Mouse (Mus musculus) thymus, adult 2 months (tissue): ENCODE results near the gene Irf5. TPM values are rescaled to one million over a fixed set of nuclear protein-coding genes. Genes with fewer than 3 reads are reported as not detected.

ENCODE experiments used
- DNase-seq: peaks from one replicate; pipeline ENCODE4 v3.0.0; 2021
- H3K27ac ChIP-seq: fragments of 200-500 bp; 2 replicates; pipeline ENCODE4 v1.5.1; 2012; ENCODE audit warnings: low read length, control low read depth; ENCODE audit not compliant: control insufficient read depth, insufficient read depth
- H3K27me3 ChIP-seq: fragments of 200-500 bp; 2 replicates; pipeline ENCODE4 v1.6.1; 2012; ENCODE audit warnings: mild to moderate bottlenecking, low read length, moderate library complexity, mixed read lengths; ENCODE audit not compliant: control insufficient read depth, insufficient read depth
- H3K36me3 ChIP-seq: fragments of 200-500 bp; 2 replicates; pipeline ENCODE4 v1.6.1; 2012; ENCODE audit warnings: mild to moderate bottlenecking, low read length, moderate library complexity; ENCODE audit not compliant: control insufficient read depth, insufficient read depth
- H3K4me1 ChIP-seq: fragments of 200-500 bp; replicated peaks from 2 replicates; pipeline ENCODE4 v1.6.1; 2012; ENCODE audit warnings: low read length; ENCODE audit not compliant: control insufficient read depth, insufficient read depth
- H3K4me3 ChIP-seq: fragments of 200-500 bp; 2 replicates; pipeline ENCODE4 v1.5.1; 2012; ENCODE audit warnings: mild to moderate bottlenecking, low read length, control low read depth, moderate library complexity; ENCODE audit not compliant: control insufficient read depth, insufficient read depth
- CTCF ChIP-seq: fragments of 200-500 bp; IDR thresholded peaks from 2 replicates; pipeline ENCODE4 v1.5.1; 2012; ENCODE audit warnings: mild to moderate bottlenecking, control low read depth, low read length, moderate library complexity, borderline replicate concordance; ENCODE audit not compliant: control insufficient read depth, poor library complexity, insufficient read depth; ENCODE audit errors: extremely low read depth
- POLR2A ChIP-seq: fragments of 200-500 bp; IDR thresholded peaks from 2 replicates; pipeline ENCODE4 v1.6.1; 2012; ENCODE audit warnings: mild to moderate bottlenecking, low read length, control low read depth, moderate library complexity; ENCODE audit not compliant: control insufficient read depth, poor library complexity, insufficient read depth; ENCODE audit errors: extremely low read depth
- WGBS: fragments of 180-500 bp; shearing (Covaris S2); methylation state at CpG from one replicate; pipeline ENCODE4 v1.1.7; 2018; 5-methylcytosine and 5-hydroxymethylcytosine counted together
- polyA plus RNA-seq: library from polyadenylated mRNA; depleted of rRNA; stranded (reverse); fragments of >200 nt; gene quantifications from 2 replicates; pipeline ENCODE4 v1.2.3, GENCODE M21; 2012; rRNA removed

Gene Irf5
- polyA plus RNA-seq, 1 experiment, result 46.4 TPM

DNA sequence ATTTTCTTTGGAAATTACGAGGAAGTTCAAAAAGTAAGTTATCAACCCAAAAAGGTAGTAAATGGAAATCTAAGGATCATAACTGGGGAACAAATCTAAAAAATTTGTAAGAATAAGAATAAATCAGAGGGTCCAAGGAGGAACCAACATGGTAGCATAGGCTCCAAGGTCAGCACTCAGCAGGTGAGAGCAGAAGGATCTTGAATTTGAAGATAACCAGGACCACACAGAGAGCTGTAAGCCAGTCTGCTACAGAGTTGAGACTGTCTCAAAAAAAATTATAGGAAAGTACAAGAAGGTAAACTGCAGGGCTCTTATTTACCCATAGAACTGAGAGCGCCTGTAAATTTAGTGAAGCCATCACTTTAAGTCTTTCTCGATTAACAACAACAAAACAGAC, 54.8 kb downstream of the Irf5 start:
- Histone ChIP-seq H3K4me3 (no peak overlapping the region), H3K36me3 (peaks cover 73% of the 10 kb centered on the region), H3K27me3 (no peaks in the 10 kb centered on the region), H3K4me1 (no peaks in the 10 kb centered on the region), H3K27ac (no peak overlapping the region)
- TF ChIP-seq CTCF, result no peak
- TF ChIP-seq POLR2A, result no peak
- DNase-seq, result no peak
- WGBS, result 97% methylated on average over 3 of the region's 3 CpGs

Other genes starting within 250 kb of the Irf5 start
- 2.5 and 2.7 TPM in 2 replicates for gene Fam71f2, start 247.0 kb upstream of the Irf5 start, polyA plus RNA-seq
- gene Fam71f1, start 207.5 kb upstream of the Irf5 start, polyA plus RNA-seq, result not detected in 2 replicates
- gene Calu, start 178.6 kb upstream of the Irf5 start, polyA plus RNA-seq, result 35.2 and 41.9 TPM in 2 replicates
- gene Opn1sw, start 138.2 kb upstream of the Irf5 start, polyA plus RNA-seq, result 0.04 TPM in 1 of 2 replicates, not detected in the other
- gene Ccdc136, start 130.3 kb upstream of the Irf5 start, polyA plus RNA-seq, result 0.61 and 1.3 TPM in 2 replicates
- gene Flnc, start 93.4 kb upstream of the Irf5 start, polyA plus RNA-seq, result 0.78 and 2.5 TPM in 2 replicates
- gene Atp6v1f, start 58.9 kb upstream of the Irf5 start, polyA plus RNA-seq, result 294 and 381 TPM in 2 replicates
- gene Atp6v1fnb, start 55.2 kb upstream of the Irf5 start, polyA plus RNA-seq, result 0.22 and 0.34 TPM in 2 replicates
- gene Kcp, start 18.7 kb upstream of the Irf5 start, polyA plus RNA-seq, result 2.9 and 3.0 TPM in 2 replicates
- 62.6 and 63.7 TPM in 2 replicates for gene Tnpo3, start 83.3 kb downstream of the Irf5 start, polyA plus RNA-seq
- 4.6 and 6.1 TPM in 2 replicates for gene Tspan33, start 167.6 kb downstream of the Irf5 start, polyA plus RNA-seq
- 48.9 and 51.4 TPM in 2 replicates for gene Smo, start 208.9 kb downstream of the Irf5 start, polyA plus RNA-seq
- gene Ahcyl2, start 241.4 kb downstream of the Irf5 start, polyA plus RNA-seq, result 35.3 and 44.1 TPM in 2 replicates